Mouse (Mus musculus): Measurements from ENCODE around the gene 6330409D20Rik. TPM values are rescaled to one million over a fixed set of nuclear protein-coding genes. Genes with fewer than 3 reads are reported as not detected.

Gene 6330409D20Rik
- polyA plus RNA-seq, 1 experiment from 2014 or later = not detected

- no peak overlapping the region for H3K4me2 ChIP-seq (ENCODE audit: low read depth, low read length)
- peaks cover 11% of the 10 kb centered on the region for H3K4me1 ChIP-seq (ENCODE audit: control insufficient read depth, insufficient read depth, low read length)
- H3K27ac ChIP-seq (ENCODE audit: low read length) = no peak overlapping the region
- H3K27me3 ChIP-seq (replicated peaks; ENCODE audit: control insufficient read depth, insufficient read depth, low read length) = no peaks in the 10 kb centered on the region
- H3K9ac ChIP-seq (ENCODE audit: low read depth, low read length) = no peak overlapping the region
- H3K36me3 ChIP-seq (ENCODE audit: control insufficient read depth, insufficient read depth, low read length) = peaks cover 10% of the 10 kb centered on the region; the same call in 1 of the 2 replicates
- no peaks in the 10 kb centered on the region for H3K9me3 ChIP-seq (ENCODE audit: control insufficient read depth, low read length)
- WGBS = 84% methylated on average over 14 of the region's 14 CpGs
- no peak overlapping the region for H3K4me3 ChIP-seq (ENCODE audit: low read length)
- ATAC-seq = no peak
Observed at GRCm38 (mm10) chr2:32700966-32701743, 39.7 kb downstream of the 6330409D20Rik start.

GRCm38 (mm10) chr2:32699680-32700079 lies 41.1 kb downstream of the 6330409D20Rik start:
- Histone ChIP-seq H3K4me3 (ENCODE audit: low read length) (no peak overlapping the region), H3K9ac (ENCODE audit: low read depth, low read length) (no peak overlapping the region), H3K36me3 (ENCODE audit: control insufficient read depth, insufficient read depth, low read length) (peaks cover 4% of the 10 kb centered on the region; the same call in 1 of the 2 replicates), H3K4me2 (ENCODE audit: low read depth, low read length) (no peak overlapping the region), H3K27me3 (replicated peaks; ENCODE audit: control insufficient read depth, insufficient read depth, low read length) (no peaks in the 10 kb centered on the region), H3K9me3 (ENCODE audit: control insufficient read depth, low read length) (no peaks in the 10 kb centered on the region), H3K4me1 (ENCODE audit: control insufficient read depth, insufficient read depth, low read length) (peaks cover 11% of the 10 kb centered on the region), H3K27ac (ENCODE audit: low read length) (no peak overlapping the region)
- ATAC-seq = no peak
- 84% methylated on average over 6 of the region's 6 CpGs for WGBS

GRCm38 (mm10) chr2:32694691-32695090 lies 46.1 kb downstream of the 6330409D20Rik start:
- Histone ChIP-seq H3K4me3 (ENCODE audit: low read length) (peak overlapping the region; percentile 80), H3K36me3 (ENCODE audit: control insufficient read depth, insufficient read depth, low read length) (no peaks in the 10 kb centered on the region), H3K27ac (ENCODE audit: low read length) (peak overlapping the region; percentile 58), H3K27me3 (replicated peaks; ENCODE audit: control insufficient read depth, insufficient read depth, low read length) (no peaks in the 10 kb centered on the region), H3K9ac (ENCODE audit: low read depth, low read length) (peak overlapping the region; percentile 63), H3K4me1 (ENCODE audit: control insufficient read depth, insufficient read depth, low read length) (peaks cover 20% of the 10 kb centered on the region), H3K9me3 (ENCODE audit: control insufficient read depth, low read length) (no peaks in the 10 kb centered on the region), H3K4me2 (ENCODE audit: low read depth, low read length) (peak overlapping the region; percentile 69)
- ATAC-seq = no peak
- WGBS = 86% methylated on average over 12 of the region's 12 CpGs

- peak; percentile 98 for ATAC-seq
- H3K4me1 ChIP-seq (ENCODE audit: control insufficient read depth, insufficient read depth, low read length) = peaks cover 20% of the 10 kb centered on the region
- H3K27ac ChIP-seq (ENCODE audit: low read length) = peak overlapping the region; percentile 77
- no peaks in the 10 kb centered on the region for H3K27me3 ChIP-seq (replicated peaks; ENCODE audit: control insufficient read depth, insufficient read depth, low read length)
- WGBS = under 1% methylated on average over 51 of the region's 51 CpGs
- no peaks in the 10 kb centered on the region for H3K36me3 ChIP-seq (ENCODE audit: control insufficient read depth, insufficient read depth, low read length)
- peak overlapping the region; percentile 90 for H3K9ac ChIP-seq (ENCODE audit: low read depth, low read length)
- peak overlapping the region; percentile 80 for H3K4me3 ChIP-seq (ENCODE audit: low read length)
- no peaks in the 10 kb centered on the region for H3K9me3 ChIP-seq (ENCODE audit: control insufficient read depth, low read length)
- H3K4me2 ChIP-seq (ENCODE audit: low read depth, low read length) = peak overlapping the region; percentile 69
Observed at GRCm38 (mm10) chr2:32693823-32694411, 46.9 kb downstream of the 6330409D20Rik start.

GRCm38 (mm10) chr2:32693282-32693681 lies 47.5 kb downstream of the 6330409D20Rik start:
- Histone ChIP-seq H3K4me1 (ENCODE audit: control insufficient read depth, insufficient read depth, low read length) (peaks cover 20% of the 10 kb centered on the region), H3K36me3 (ENCODE audit: control insufficient read depth, insufficient read depth, low read length) (no peaks in the 10 kb centered on the region), H3K9ac (ENCODE audit: low read depth, low read length) (peak overlapping the region; percentile 90), H3K4me3 (ENCODE audit: low read length) (peak overlapping the region; percentile 80), H3K4me2 (ENCODE audit: low read depth, low read length) (peak overlapping the region; percentile 69), H3K27me3 (replicated peaks; ENCODE audit: control insufficient read depth, insufficient read depth, low read length) (no peaks in the 10 kb centered on the region), H3K27ac (ENCODE audit: low read length) (no peak overlapping the region), H3K9me3 (ENCODE audit: control insufficient read depth, low read length) (no peaks in the 10 kb centered on the region)
- WGBS = 14% methylated on average over 7 of the region's 7 CpGs
- no peak for ATAC-seq

GRCm38 (mm10) chr2:32692496-32692895 lies 48.3 kb downstream of the 6330409D20Rik start:
- Histone ChIP-seq H3K4me1 (ENCODE audit: control insufficient read depth, insufficient read depth, low read length) (peaks cover 20% of the 10 kb centered on the region), H3K9me3 (ENCODE audit: control insufficient read depth, low read length) (no peaks in the 10 kb centered on the region), H3K4me2 (ENCODE audit: low read depth, low read length) (peak overlapping the region; percentile 69; the same call in 1 of the 2 replicates), H3K27ac (ENCODE audit: low read length) (no peak overlapping the region), H3K9ac (ENCODE audit: low read depth, low read length) (peak overlapping the region; percentile 90; the same call in 1 of the 2 replicates), H3K27me3 (replicated peaks; ENCODE audit: control insufficient read depth, insufficient read depth, low read length) (no peaks in the 10 kb centered on the region), H3K4me3 (ENCODE audit: low read length) (0 out of 2 replicates have a peak overlapping the region, but pooled peaks have one; percentile 80), H3K36me3 (ENCODE audit: control insufficient read depth, insufficient read depth, low read length) (peaks cover 5% of the 10 kb centered on the region; the same call in 1 of the 2 replicates)
- ATAC-seq = no peak
- WGBS = 93% methylated on average over 14 of the region's 14 CpGs

GRCm38 (mm10) chr2:32691041-32691440 lies 49.8 kb downstream of the 6330409D20Rik start:
- 66% methylated on average over 11 of the region's 11 CpGs for WGBS
- Histone ChIP-seq H3K9me3 (ENCODE audit: control insufficient read depth, low read length) (no peaks in the 10 kb centered on the region), H3K4me1 (ENCODE audit: control insufficient read depth, insufficient read depth, low read length) (peaks cover 23% of the 10 kb centered on the region), H3K27ac (ENCODE audit: low read length) (no peak overlapping the region), H3K9ac (ENCODE audit: low read depth, low read length) (0 out of 2 replicates have a peak overlapping the region, but pooled peaks have one; percentile 37), H3K27me3 (replicated peaks; ENCODE audit: control insufficient read depth, insufficient read depth, low read length) (no peaks in the 10 kb centered on the region), H3K36me3 (ENCODE audit: control insufficient read depth, insufficient read depth, low read length) (peaks cover 10% of the 10 kb centered on the region; the same call in 1 of the 2 replicates), H3K4me3 (ENCODE audit: low read length) (no peak overlapping the region), H3K4me2 (ENCODE audit: low read depth, low read length) (no peak overlapping the region)
- ATAC-seq = no peak

- H3K4me2 ChIP-seq (ENCODE audit: low read depth, low read length) = no peak overlapping the region
- H3K36me3 ChIP-seq (ENCODE audit: control insufficient read depth, insufficient read depth, low read length) = peaks cover 21% of the 10 kb centered on the region
- WGBS = 26% methylated on average over 5 of the region's 5 CpGs
- no peak overlapping the region for H3K9ac ChIP-seq (ENCODE audit: low read depth, low read length)
- H3K9me3 ChIP-seq (ENCODE audit: control insufficient read depth, low read length) = no peaks in the 10 kb centered on the region
- no peak overlapping the region for H3K4me3 ChIP-seq (ENCODE audit: low read length)
- H3K27ac ChIP-seq (ENCODE audit: low read length) = no peak overlapping the region
- no peak for ATAC-seq
- H3K27me3 ChIP-seq (replicated peaks; ENCODE audit: control insufficient read depth, insufficient read depth, low read length) = no peaks in the 10 kb centered on the region
- H3K4me1 ChIP-seq (ENCODE audit: control insufficient read depth, insufficient read depth, low read length) = peaks cover 26% of the 10 kb centered on the region
Observed at GRCm38 (mm10) chr2:32689420-32689819, 51.4 kb downstream of the 6330409D20Rik start.

- no peaks in the 10 kb centered on the region for H3K9me3 ChIP-seq (ENCODE audit: control insufficient read depth, low read length)
- WGBS = 93% methylated on average over 8 of the region's 8 CpGs
- H3K9ac ChIP-seq (ENCODE audit: low read depth, low read length) = no peak overlapping the region
- ATAC-seq = no peak
- peaks cover 21% of the 10 kb centered on the region for H3K36me3 ChIP-seq (ENCODE audit: control insufficient read depth, insufficient read depth, low read length)
- no peak overlapping the region for H3K27ac ChIP-seq (ENCODE audit: low read length)
- no peak overlapping the region for H3K4me3 ChIP-seq (ENCODE audit: low read length)
- no peaks in the 10 kb centered on the region for H3K27me3 ChIP-seq (replicated peaks; ENCODE audit: control insufficient read depth, insufficient read depth, low read length)
- H3K4me2 ChIP-seq (ENCODE audit: low read depth, low read length) = no peak overlapping the region
- peaks cover 17% of the 10 kb centered on the region for H3K4me1 ChIP-seq (ENCODE audit: control insufficient read depth, insufficient read depth, low read length)
Observed at GRCm38 (mm10) chr2:32687562-32687961, 53.3 kb downstream of the 6330409D20Rik start.
